Mouse (Mus musculus) cortical plate, adult 2 months (tissue): Measurements from ENCODE around the gene Spag7.

ENCODE experiments used
- CTCF ChIP-seq: fragments of 200-500 bp; IDR thresholded peaks from 2 replicates; pipeline ENCODE4 v1.5.1; 2011; ENCODE audit warnings: mild to moderate bottlenecking, control low read depth, low read length; ENCODE audit not compliant: insufficient read depth; ENCODE audit errors: extremely low read depth
- POLR2A ChIP-seq: fragments of 200-500 bp; IDR thresholded peaks from 2 replicates; pipeline ENCODE4 v1.6.1; 2011; ENCODE audit warnings: mild to moderate bottlenecking, low read length, control low read depth; ENCODE audit not compliant: insufficient read depth; ENCODE audit errors: extremely low read depth

DNA sequence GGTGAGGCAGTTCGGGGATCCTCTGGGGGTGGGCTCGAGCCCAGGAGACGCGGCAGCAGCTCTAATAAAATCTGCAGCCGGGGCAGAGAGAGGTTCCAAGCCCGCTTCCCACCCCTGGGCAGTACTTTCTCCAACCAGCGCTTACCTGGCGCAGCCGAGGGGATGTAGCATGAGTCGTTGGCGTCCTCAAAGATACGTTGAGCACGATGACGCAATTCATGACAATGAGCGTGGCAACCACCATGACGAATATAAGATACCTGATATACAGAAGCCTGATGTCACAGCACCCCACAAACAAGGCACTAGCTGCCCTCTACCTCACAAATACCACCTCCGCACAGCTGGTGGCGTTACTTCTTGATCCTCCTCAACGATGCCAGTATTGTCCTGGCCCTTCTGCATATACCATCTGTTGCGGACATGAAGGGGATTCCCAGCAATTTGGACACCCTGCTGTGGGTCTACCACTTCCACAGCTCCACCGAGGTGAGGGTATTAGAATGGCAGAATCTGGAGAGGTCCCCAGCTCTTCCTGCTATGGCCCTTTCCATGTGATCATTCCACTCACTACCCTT lies 53.6 kb downstream of the Spag7 start, which contains the start of gene 4930544D05Rik:
- TF ChIP-seq POLR2A: no peak
- no peak for TF ChIP-seq CTCF
